Mouse (Mus musculus) thymus, adult 2 months (tissue): ENCODE data around the gene Arfgef2.

Source experiments
- CTCF ChIP-seq: fragments of 200-500 bp; IDR thresholded peaks from 2 replicates; pipeline ENCODE4 v1.5.1; 2012; ENCODE audit warnings: mild to moderate bottlenecking, control low read depth, low read length, moderate library complexity, borderline replicate concordance; ENCODE audit not compliant: control insufficient read depth, poor library complexity, insufficient read depth; ENCODE audit errors: extremely low read depth
- POLR2A ChIP-seq: fragments of 200-500 bp; IDR thresholded peaks from 2 replicates; pipeline ENCODE4 v1.6.1; 2012; ENCODE audit warnings: mild to moderate bottlenecking, low read length, control low read depth, moderate library complexity; ENCODE audit not compliant: control insufficient read depth, poor library complexity, insufficient read depth; ENCODE audit errors: extremely low read depth

DNA sequence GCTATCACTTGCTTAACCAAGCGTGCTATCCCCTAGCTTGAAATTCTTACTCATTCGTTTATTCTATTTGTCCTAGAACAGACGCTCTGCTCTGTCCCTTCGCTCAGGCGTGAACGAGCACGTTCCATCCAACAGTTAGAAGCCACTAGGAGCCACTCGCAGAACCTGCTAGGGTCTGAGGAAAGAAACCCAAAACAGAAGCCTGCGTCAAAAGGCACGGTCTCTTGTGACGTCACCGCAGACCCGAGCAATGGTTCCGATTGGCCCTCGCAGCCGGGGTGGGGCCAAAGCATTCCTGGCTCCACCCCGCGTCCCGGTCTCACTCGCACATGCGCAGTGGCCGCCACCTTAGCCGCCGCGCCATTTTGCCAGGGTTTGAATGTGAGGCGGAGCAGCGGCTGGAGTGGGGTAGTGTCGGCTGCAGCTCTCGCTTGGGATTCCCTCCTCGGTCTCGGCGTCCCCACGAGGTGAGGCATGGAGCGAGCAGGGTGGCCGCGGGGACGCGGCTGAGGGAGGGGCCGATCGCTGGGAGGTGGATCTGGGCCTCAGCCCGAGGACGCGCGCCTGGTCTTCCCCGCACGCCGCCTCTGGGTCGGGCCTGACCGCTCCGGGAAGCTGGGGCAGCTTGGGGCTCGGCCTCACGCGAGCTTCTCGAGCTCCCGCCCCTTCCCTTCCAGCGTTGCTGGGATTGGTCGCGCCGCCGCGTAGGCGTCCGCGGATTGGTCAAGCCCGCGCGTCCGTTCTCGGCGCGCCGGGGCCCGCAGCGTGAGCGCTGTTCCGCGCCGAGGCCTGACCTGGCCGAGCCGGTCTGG, 100.5 kb downstream of the Arfgef2 start, which contains the start of gene Cse1l:
- TF ChIP-seq CTCF (peak; percentile 62; the same call in 1 of the 2 replicates), POLR2A (peak; percentile 84)
